Mouse (Mus musculus): Measurements from ENCODE around the gene Tdo2. TPM values are rescaled to one million over a fixed set of nuclear protein-coding genes. Genes with fewer than 3 reads are reported as not detected.

Gene Tdo2
- polyA plus RNA-seq, 1 experiment: not detected

DNA sequence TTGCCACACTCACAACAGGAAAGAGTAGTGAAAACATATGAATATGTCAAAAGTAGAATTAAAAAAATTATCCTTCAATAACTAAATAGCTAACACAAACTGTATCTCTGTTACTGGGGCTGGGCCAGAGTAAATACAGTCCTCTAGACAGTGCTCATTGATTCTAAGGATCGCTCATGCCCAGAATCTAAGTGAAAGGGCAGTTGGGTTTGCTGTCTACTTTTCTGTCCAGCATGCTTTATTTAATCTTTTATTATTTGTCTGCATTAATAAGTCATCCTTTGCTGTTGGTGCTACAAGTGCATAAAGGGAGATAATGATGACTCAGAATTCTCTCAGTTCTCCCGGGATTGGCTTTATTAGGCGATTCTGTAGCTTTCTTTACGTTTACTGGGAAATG, 19.4 kb upstream of the Tdo2 start:
- no peak overlapping the region for H3K4me3 ChIP-seq (ENCODE audit: insufficient read depth, poor library complexity, severe bottlenecking)
- TF ChIP-seq USF1 (IDR thresholded peaks at IDR 0.05; ENCODE audit: low read depth): no peak
- no peak for TF ChIP-seq MYOG (IDR thresholded peaks at IDR 0.05; ENCODE audit: control insufficient read depth, extremely low read depth, insufficient read length)
- TF ChIP-seq MAX (IDR thresholded peaks at IDR 0.05): no peak
- no peak for TF ChIP-seq CEBPB (IDR thresholded peaks at IDR 0.05; ENCODE audit: low read depth)
- TF ChIP-seq MYOD1 (IDR thresholded peaks at IDR 0.05; ENCODE audit: control insufficient read depth, insufficient read length, low read depth): no peak
- H3K27me3 ChIP-seq (ENCODE audit: control insufficient read depth, insufficient read depth, insufficient read length): no peaks in the 10 kb centered on the region
- no peak overlapping the region for H3ac ChIP-seq (ENCODE audit: control insufficient read depth, insufficient read length, low read depth)
- H3K79me2 ChIP-seq (ENCODE audit: control insufficient read depth, insufficient read depth): no peaks in the 10 kb centered on the region
- no peaks in the 10 kb centered on the region for H3K36me3 ChIP-seq (ENCODE audit: control insufficient read depth, insufficient read depth)
- no peaks in the 10 kb centered on the region for H3K79me3 ChIP-seq (ENCODE audit: low read depth)

DNA sequence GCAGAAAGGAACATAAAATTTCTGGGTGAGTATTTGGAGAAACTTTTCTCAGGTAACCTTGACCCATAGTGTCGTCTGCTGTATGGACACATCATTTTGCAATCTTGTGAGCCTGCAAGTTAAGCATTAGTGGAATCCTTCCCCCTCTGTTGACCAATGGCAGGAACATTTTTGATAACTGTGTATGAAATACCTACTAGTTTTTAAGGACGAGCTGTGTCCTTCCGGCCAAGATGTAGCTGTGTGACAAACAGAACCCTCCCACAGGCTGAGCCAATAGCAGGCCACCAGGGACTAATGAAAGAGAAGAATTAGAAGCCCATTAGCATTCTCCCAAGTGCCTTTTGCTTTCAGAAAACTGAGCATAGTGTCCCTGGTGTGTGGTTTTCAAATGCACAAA, 14.5 kb upstream of the Tdo2 start:
- H3K36me3 ChIP-seq (ENCODE audit: control insufficient read depth, insufficient read depth): no peaks in the 10 kb centered on the region
- no peaks in the 10 kb centered on the region for H3K27me3 ChIP-seq (ENCODE audit: control insufficient read depth, insufficient read depth, insufficient read length)
- H3K79me3 ChIP-seq (ENCODE audit: low read depth): no peaks in the 10 kb centered on the region
- no peak overlapping the region for H3K4me3 ChIP-seq (ENCODE audit: insufficient read depth, poor library complexity, severe bottlenecking)
- no peak for TF ChIP-seq MYOG (IDR thresholded peaks at IDR 0.05; ENCODE audit: control insufficient read depth, extremely low read depth, insufficient read length)
- TF ChIP-seq CTCF (IDR thresholded peaks at IDR 0.05; ENCODE audit: control insufficient read depth, insufficient read depth, insufficient read length): no peak
- TF ChIP-seq FOSL1 (IDR thresholded peaks at IDR 0.05; ENCODE audit: insufficient read depth, low read length, poor library complexity, severe bottlenecking): no peak
- no peak for TF ChIP-seq USF1 (IDR thresholded peaks at IDR 0.05; ENCODE audit: low read depth)
- no peak for TF ChIP-seq MAX (IDR thresholded peaks at IDR 0.05)
- no peak for TF ChIP-seq MYOD1 (IDR thresholded peaks at IDR 0.05; ENCODE audit: control insufficient read depth, insufficient read length, low read depth)
- no peak for TF ChIP-seq CEBPB (IDR thresholded peaks at IDR 0.05; ENCODE audit: low read depth)
- H3K79me2 ChIP-seq (ENCODE audit: control insufficient read depth, insufficient read depth): no peaks in the 10 kb centered on the region
- no peak overlapping the region for H3ac ChIP-seq (ENCODE audit: control insufficient read depth, insufficient read length, low read depth)

DNA sequence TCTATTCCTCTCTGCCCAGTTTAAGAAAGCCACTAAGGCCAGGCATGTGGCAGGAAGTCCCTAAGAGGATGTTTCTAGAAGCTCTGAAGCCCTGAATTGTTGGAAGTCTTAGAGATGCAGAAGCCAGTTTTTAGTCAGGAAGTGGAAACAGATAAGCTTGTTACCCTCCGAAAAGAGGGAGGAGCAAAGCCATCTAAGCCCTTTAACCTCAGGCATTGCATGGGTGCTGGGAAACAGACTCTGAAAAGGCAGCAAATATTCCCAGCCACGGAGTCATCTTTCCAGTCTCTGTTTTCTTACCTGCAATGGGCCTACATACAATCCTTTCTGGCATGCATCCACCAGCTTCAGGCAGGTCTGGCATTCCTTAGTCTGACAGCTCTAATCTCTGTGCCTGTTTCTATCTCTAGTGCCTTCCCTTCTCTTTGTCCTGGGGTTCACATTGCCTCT, 13.7 kb upstream of the Tdo2 start:
- Histone ChIP-seq H3K4me3 (ENCODE audit: insufficient read depth, poor library complexity, severe bottlenecking) (no peak overlapping the region), H3K79me2 (ENCODE audit: control insufficient read depth, insufficient read depth) (no peaks in the 10 kb centered on the region), H3ac (ENCODE audit: control insufficient read depth, insufficient read length, low read depth) (no peak overlapping the region), H3K27me3 (ENCODE audit: control insufficient read depth, insufficient read depth, insufficient read length) (no peaks in the 10 kb centered on the region), H3K79me3 (ENCODE audit: low read depth) (no peaks in the 10 kb centered on the region), H3K36me3 (ENCODE audit: control insufficient read depth, insufficient read depth) (no peaks in the 10 kb centered on the region)
- no peak for TF ChIP-seq CEBPB (IDR thresholded peaks at IDR 0.05; ENCODE audit: low read depth)
- TF ChIP-seq MYOG (IDR thresholded peaks at IDR 0.05; ENCODE audit: control insufficient read depth, extremely low read depth, insufficient read length): no peak
- no peak for TF ChIP-seq USF1 (IDR thresholded peaks at IDR 0.05; ENCODE audit: low read depth)
- TF ChIP-seq MYOD1 (IDR thresholded peaks at IDR 0.05; ENCODE audit: control insufficient read depth, insufficient read length, low read depth): no peak
- no peak for TF ChIP-seq CTCF (IDR thresholded peaks at IDR 0.05; ENCODE audit: control insufficient read depth, insufficient read depth, insufficient read length)
- no peak for TF ChIP-seq MAX (IDR thresholded peaks at IDR 0.05)
- no peak for TF ChIP-seq FOSL1 (IDR thresholded peaks at IDR 0.05; ENCODE audit: insufficient read depth, low read length, poor library complexity, severe bottlenecking)

DNA sequence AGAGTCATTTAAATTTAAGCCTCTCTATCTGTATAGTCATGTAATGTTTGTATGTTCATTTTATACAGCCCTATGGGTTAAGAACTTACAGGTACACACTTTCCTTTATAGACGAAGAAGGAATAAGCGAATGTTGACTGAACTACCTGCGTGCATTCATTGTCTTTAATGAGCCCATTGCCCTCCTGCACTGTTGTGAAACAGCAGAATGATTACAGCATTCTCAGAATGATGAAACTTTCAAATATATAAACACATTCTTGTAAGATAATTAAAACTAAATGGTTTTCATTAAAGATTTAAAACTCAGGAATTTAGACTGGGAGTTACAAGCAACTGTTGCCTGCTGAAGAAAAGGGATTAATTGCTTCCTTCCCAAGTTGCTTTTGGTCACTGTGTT, 11.6 kb upstream of the Tdo2 start:
- H3K79me3 ChIP-seq (ENCODE audit: low read depth): no peaks in the 10 kb centered on the region
- H3K27me3 ChIP-seq (ENCODE audit: control insufficient read depth, insufficient read depth, insufficient read length): no peaks in the 10 kb centered on the region
- no peaks in the 10 kb centered on the region for H3K79me2 ChIP-seq (ENCODE audit: control insufficient read depth, insufficient read depth)
- TF ChIP-seq MAX (IDR thresholded peaks at IDR 0.05): no peak
- TF ChIP-seq CTCF (IDR thresholded peaks at IDR 0.05; ENCODE audit: control insufficient read depth, insufficient read depth, insufficient read length): no peak
- TF ChIP-seq FOSL1 (IDR thresholded peaks at IDR 0.05; ENCODE audit: insufficient read depth, low read length, poor library complexity, severe bottlenecking): no peak
- TF ChIP-seq MYOD1 (IDR thresholded peaks at IDR 0.05; ENCODE audit: control insufficient read depth, insufficient read length, low read depth): no peak
- no peak for TF ChIP-seq USF1 (IDR thresholded peaks at IDR 0.05; ENCODE audit: low read depth)
- no peak for TF ChIP-seq MYOG (IDR thresholded peaks at IDR 0.05; ENCODE audit: control insufficient read depth, extremely low read depth, insufficient read length)
- no peak for TF ChIP-seq CEBPB (IDR thresholded peaks at IDR 0.05; ENCODE audit: low read depth)
- H3K36me3 ChIP-seq (ENCODE audit: control insufficient read depth, insufficient read depth): no peaks in the 10 kb centered on the region
- no peak overlapping the region for H3K4me3 ChIP-seq (ENCODE audit: insufficient read depth, poor library complexity, severe bottlenecking)
- H3ac ChIP-seq (ENCODE audit: control insufficient read depth, insufficient read length, low read depth): no peak overlapping the region

DNA sequence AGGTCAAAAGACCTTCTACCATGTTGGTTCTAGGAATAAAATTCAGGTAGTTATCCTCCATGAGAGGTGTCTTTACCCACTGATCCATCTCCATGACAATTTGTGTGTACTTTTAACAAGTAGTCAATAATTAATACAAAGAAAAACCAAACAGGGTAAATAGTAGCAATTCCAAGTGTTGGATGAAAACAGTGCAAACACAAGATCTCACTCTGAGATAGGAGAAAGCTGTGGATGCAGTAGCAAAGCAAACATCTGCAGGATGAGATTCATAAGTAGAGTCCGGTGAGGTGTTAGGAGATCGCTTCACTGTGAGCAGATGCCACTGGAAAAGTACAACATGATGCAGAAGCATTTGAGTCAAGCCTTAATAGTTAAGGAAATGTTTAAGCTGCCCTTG, 10.1 kb upstream of the Tdo2 start:
- Histone ChIP-seq H3K79me2 (ENCODE audit: control insufficient read depth, insufficient read depth) (no peaks in the 10 kb centered on the region), H3K36me3 (ENCODE audit: control insufficient read depth, insufficient read depth) (no peaks in the 10 kb centered on the region), H3K4me3 (ENCODE audit: insufficient read depth, poor library complexity, severe bottlenecking) (no peak overlapping the region), H3K79me3 (ENCODE audit: low read depth) (no peaks in the 10 kb centered on the region), H3K27me3 (ENCODE audit: control insufficient read depth, insufficient read depth, insufficient read length) (no peaks in the 10 kb centered on the region), H3ac (ENCODE audit: control insufficient read depth, insufficient read length, low read depth) (no peak overlapping the region)
- TF ChIP-seq MYOD1 (IDR thresholded peaks at IDR 0.05; ENCODE audit: control insufficient read depth, insufficient read length, low read depth): no peak
- TF ChIP-seq MAX (IDR thresholded peaks at IDR 0.05): no peak
- TF ChIP-seq CEBPB (IDR thresholded peaks at IDR 0.05; ENCODE audit: low read depth): no peak
- no peak for TF ChIP-seq CTCF (IDR thresholded peaks at IDR 0.05; ENCODE audit: control insufficient read depth, insufficient read depth, insufficient read length)
- TF ChIP-seq USF1 (IDR thresholded peaks at IDR 0.05; ENCODE audit: low read depth): no peak

DNA sequence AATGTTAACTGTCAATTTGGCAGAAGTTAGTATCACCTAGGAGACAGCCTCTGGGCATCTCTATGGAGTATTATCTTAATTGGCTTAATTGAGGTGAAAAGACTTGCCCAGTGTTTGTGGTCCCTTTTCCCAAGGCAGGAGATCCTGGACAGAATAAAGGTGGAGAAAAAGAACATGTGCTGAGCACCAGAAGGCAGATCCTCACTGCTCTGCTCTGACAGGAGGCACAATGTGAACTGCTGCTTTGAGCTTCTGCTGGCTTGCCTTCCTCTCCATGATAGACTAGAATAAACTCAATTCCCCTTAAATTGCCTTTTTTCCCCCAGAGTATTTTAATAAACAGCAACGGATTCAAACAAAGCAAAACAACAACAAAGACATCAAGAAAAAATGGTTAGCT, 9.1 kb upstream of the Tdo2 start:
- H3K4me3 ChIP-seq (ENCODE audit: insufficient read depth, poor library complexity, severe bottlenecking): no peak overlapping the region
- H3K79me2 ChIP-seq (ENCODE audit: control insufficient read depth, insufficient read depth): no peaks in the 10 kb centered on the region
- no peaks in the 10 kb centered on the region for H3K36me3 ChIP-seq (ENCODE audit: control insufficient read depth, insufficient read depth)
- H3ac ChIP-seq (ENCODE audit: control insufficient read depth, insufficient read length, low read depth): no peak overlapping the region
- TF ChIP-seq MYOG (IDR thresholded peaks at IDR 0.05; ENCODE audit: control insufficient read depth, extremely low read depth, insufficient read length) (no peak), USF1 (IDR thresholded peaks at IDR 0.05; ENCODE audit: low read depth) (no peak), MYOD1 (IDR thresholded peaks at IDR 0.05; ENCODE audit: control insufficient read depth, insufficient read length, low read depth) (no peak), CEBPB (IDR thresholded peaks at IDR 0.05; ENCODE audit: low read depth) (no peak), FOSL1 (IDR thresholded peaks at IDR 0.05; ENCODE audit: insufficient read depth, low read length, poor library complexity, severe bottlenecking) (no peak)
- H3K27me3 ChIP-seq (ENCODE audit: control insufficient read depth, insufficient read depth, insufficient read length): no peaks in the 10 kb centered on the region
- H3K79me3 ChIP-seq (ENCODE audit: low read depth): no peaks in the 10 kb centered on the region

All from C2C12 (cell line).